Mouse (Mus musculus): ENCODE measurements around the gene Osbpl8.

The Osbpl8 gene

GRCm38 (mm10) chr10:111155571-111155970 is 9.0 kb upstream of the Osbpl8 start:
- DNase-seq = no peak

GRCm38 (mm10) chr10:111156394-111157190 is 8.0 kb upstream of the Osbpl8 start:
- DNase-seq = no peak

GRCm38 (mm10) chr10:111157241-111157659 is 7.3 kb upstream of the Osbpl8 start:
- DNase-seq = no peak

GRCm38 (mm10) chr10:111159789-111160522 is 4.6 kb upstream of the Osbpl8 start:
- no peak for DNase-seq

GRCm38 (mm10) chr10:111160540-111160939 is 4.0 kb upstream of the Osbpl8 start:
- DNase-seq = no peak

- DNase-seq = no peak
These were observed 3.2 kb upstream of the Osbpl8 start for GRCm38 (mm10) chr10:111161373-111161772.

GRCm38 (mm10) chr10:111163025-111163424 is 1.5 kb upstream of the Osbpl8 start:
- no peak for DNase-seq

GRCm38 (mm10) chr10:111163601-111164240 is 831 bp upstream of the Osbpl8 start:
- no peak for DNase-seq

- peak; percentile 54 to 67 for DNase-seq
These were observed 848 bp downstream of the Osbpl8 start for GRCm38 (mm10) chr10:111165219-111165981.

- no peak for DNase-seq
These were observed 1.7 kb downstream of the Osbpl8 start for GRCm38 (mm10) chr10:111166057-111166841.

GRCm38 (mm10) chr10:111167444-111167843 is 2.9 kb downstream of the Osbpl8 start:
- DNase-seq = no peak

- DNase-seq = no peak
These were observed 3.8 kb downstream of the Osbpl8 start for GRCm38 (mm10) chr10:111168305-111168704.

GRCm38 (mm10) chr10:111171246-111171934 is 6.8 kb downstream of the Osbpl8 start:
- no peak for DNase-seq

- DNase-seq = no peak
These were observed 9.2 kb downstream of the Osbpl8 start for GRCm38 (mm10) chr10:111173589-111174247.

GRCm38 (mm10) chr10:111177336-111177735 is 12.8 kb downstream of the Osbpl8 start:
- DNase-seq = no peak

GRCm38 (mm10) chr10:111178024-111178423 is 13.5 kb downstream of the Osbpl8 start:
- DNase-seq = no peak

- peak in 1 of 2 experiments; percentile 24 for DNase-seq
These were observed 16.1 kb downstream of the Osbpl8 start for GRCm38 (mm10) chr10:111180633-111181032.

GRCm38 (mm10) chr10:111183634-111184270 is 19.2 kb downstream of the Osbpl8 start:
- no peak for DNase-seq

- no peak for DNase-seq
These were observed 21.2 kb downstream of the Osbpl8 start for GRCm38 (mm10) chr10:111185574-111186269.

All from kidney, postnatal 4 days (tissue).